Mouse (Mus musculus): ENCODE results near the gene Prorsd1.
"Not testable (repeated sequence)": the region's sequence is repeated elsewhere in the genome, so short reads cannot be mapped to it uniquely, and the experiment has no call there.

The Prorsd1 gene

GRCm38 (mm10) chr11:29514682-29515412, at the start of gene Prorsd1:
Prorsd1 (minus strand) TSS chr11:29515033.
- DNase-seq = peak; percentile 94

DNA sequence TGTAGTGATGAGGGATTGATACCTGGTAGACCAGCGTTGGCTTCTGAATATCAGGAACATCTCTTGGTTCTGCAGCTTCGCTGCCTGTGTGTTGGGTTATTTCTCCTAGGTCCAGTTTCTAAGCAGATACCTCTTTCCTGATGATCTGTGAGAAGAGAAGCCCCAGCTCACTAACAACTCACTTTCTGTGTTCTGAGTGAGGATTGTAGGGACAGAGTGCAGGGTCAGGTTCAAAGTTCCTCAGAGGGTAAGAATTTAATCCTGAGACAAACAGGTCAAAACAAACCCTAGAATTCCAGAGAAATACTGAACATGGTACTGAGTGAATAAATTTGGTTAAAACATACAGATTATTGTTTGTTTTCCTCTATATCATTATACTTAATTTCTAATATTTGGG, 48.6 kb upstream of the Prorsd1 start:
- no peak for DNase-seq

GRCm38 (mm10) chr11:29560990-29561389, 46.2 kb upstream of the Prorsd1 start:
- no peak for DNase-seq

DNA sequence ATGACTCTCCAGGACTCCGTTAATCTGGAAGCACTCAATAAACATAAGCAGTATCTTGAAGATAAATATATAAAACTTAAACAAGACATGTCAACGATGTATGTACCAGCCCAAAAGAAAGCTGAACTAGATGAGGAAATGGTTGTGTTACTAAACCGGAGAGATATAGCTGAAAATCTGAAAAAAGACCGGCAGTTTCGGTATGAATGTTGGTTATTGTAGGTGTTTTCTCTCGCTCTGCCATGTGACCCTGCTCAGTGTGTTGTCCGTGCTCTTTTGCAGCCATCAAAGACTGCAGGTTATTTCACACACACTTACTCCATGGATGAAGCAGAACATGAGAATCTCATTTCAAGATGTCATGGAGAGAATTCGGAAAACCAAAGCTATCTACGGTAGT, 45.6 kb upstream of the Prorsd1 start:
- no peak for DNase-seq

DNA sequence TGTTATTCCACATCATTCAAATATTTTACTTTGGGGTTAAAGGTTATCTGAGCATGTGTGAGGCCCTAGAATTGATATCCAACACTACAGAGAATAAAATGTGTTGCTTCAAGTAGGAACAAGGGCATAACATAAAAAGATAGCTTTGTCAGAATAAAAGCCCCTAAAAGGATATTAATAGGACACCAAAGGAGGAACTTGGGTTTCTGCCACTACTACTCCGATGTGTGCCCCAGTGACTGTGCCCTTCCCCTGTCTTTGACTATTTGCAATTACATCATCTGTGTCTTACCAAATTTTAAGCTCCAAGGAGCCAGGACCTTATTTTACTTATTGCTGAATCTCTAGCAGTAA, 34.6 kb upstream of the Prorsd1 start:
- DNase-seq = no peak

- peak in 1 of 2 experiments; percentile 6 for DNase-seq
These were observed 33.9 kb upstream of the Prorsd1 start for GRCm38 (mm10) chr11:29548504-29549424.

DNA sequence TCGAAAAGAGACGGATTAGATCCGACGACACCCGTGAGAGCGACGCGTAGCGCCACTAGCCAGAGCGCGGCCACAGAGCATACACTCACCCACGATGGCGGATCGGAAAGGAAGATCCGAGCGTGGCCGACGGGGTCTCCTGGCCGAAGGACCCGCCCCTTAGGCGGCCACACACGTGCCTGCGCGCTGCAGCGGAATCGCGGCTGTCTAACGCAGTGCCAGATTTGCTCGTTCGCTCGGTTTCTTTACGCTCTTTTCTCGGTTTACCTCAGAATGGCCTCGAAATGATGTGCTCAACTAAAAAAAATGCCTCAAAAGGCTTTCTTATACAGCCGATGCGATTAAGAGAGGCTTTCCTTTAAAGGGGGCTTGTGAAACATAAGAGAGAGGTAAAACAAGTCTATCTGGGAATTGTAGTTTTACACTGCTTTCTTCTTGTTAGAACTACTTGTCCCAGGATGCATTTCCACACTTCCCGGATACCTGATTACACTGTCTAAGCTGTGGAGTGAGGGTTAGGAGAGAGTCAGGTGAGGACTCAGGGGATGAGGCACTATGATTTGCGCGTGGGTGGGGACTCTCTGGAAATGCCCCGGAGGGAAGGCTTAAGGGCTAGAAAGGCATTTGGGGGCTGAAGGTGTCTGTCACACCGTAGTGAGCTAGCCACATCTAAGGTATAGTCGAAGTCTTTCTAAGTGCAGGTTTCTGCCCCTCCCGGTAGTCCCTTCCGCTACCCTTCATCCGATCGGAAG, 33.1 kb upstream of the Prorsd1 start, which contains the start of the genes Clhc1 and Rps27a:
Gene Clhc1, plus strand, starts transcription at position 199 of the 752 bp plus-strand sequence.
Gene Rps27a, minus strand, starts transcription at position 358 of the 752 bp plus-strand sequence.
- peak; percentile 94 to 96 for DNase-seq

DNA sequence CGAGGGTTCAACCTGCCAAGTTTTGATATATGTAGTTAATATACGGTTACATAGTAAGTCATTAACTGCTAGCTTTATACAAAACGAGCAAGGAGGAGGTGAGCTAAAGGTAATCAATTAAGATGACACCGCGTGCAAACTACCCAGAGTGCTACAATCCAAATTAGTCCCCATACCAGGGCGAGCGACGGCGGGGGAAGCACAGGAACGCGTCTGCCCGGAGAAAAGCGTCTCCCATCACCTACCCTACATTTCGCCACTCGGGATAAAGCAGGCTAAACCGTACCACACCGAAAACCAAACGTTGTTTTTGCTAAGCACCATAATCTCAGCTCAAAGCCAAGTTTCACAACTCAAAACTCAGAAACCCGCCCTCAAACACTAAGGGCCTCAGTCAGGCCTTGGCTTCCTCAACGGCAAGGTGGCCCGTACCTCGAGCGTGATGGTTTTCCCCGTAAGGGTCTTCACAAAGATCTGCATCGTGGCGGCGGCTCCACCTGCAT, 32.5 kb upstream of the Prorsd1 start:
- DNase-seq = no peak

GRCm38 (mm10) chr11:29546762-29547161, 31.9 kb upstream of the Prorsd1 start:
- DNase-seq = no peak

DNA sequence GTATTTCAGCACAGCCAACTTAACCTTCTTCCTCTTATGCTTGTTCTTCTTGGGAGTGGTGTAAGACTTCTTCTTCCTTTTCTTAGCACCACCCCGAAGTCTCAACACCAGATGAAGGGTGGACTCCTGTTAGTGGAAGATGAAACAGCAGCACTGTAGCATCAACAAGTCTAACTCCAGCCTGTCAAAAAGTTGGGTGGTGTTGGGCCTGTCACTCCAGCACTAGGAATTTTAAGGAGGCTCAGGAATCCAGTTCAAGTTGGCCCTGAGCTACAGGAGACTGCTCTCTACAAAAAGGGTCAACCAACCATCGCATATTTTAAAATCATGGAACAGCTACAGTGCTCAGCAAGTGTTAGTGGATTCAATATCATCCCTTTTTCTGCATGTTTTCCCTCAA, 31.5 kb upstream of the Prorsd1 start:
- not testable (repeated sequence) for DNase-seq

DNA sequence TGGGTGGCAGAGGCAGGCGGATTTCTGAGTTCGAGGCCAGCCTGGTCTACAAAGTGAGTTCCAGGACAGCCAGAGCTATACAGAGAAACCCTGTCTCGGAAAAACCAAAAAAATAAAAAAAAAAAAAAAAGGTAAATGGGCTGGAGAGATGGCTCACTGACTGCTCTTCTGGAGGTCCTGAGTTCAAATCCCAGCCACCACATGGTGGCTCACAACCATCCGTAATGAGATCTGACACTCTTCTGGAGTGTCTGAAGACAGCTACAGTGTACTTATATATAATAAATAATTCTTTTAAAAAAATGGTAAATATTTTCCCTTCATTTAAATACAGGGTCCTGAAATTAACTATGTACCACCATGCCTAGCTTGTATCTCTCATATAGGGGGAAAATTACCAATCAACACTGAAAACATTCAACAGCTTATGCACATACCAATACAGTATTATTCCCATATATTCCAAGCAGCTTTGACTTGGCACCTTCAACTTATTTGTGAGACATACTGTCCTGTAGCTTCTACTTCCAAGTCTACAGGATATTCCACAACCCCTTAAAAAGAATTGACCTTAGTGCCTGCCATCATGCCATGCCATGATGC, 30.4 kb upstream of the Prorsd1 start:
- not testable (repeated sequence) for DNase-seq

DNA sequence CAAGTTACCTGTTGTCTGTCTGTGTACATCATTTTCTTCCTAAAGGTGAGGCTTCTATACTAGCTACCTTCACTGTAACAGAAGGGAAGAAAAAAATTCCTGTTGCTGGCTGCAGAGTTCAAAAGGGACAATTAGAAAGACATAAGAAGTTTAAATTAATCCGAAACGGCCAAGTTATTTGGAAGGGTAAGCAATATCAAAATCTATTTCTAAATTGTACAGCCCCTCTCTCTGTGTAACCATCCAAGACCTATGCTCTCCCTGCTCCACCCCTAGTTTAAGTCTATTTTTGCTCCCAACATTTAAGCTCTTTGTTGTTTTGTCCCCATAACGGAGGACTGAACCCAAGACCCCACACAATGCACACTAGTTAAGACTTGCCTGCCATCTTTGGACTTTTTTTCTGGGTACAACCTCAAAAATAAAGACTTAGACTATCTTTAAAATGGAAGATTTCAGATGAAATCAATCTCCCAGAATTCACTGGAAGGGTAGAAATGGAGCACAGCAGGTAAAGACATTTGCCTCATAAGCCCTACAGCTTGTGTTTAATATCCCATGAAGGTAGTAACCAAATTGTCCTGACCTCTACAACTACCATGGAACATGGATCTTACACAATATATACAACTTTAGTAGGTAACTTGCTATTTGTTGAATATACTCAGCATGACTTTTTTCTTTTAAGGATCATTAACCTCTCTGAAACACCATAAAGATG, 29.6 kb upstream of the Prorsd1 start:
- no peak for DNase-seq

GRCm38 (mm10) chr11:29538201-29538600, 23.4 kb upstream of the Prorsd1 start:
- no peak for DNase-seq

- peak; percentile 85 to 86 for DNase-seq
These were observed 11.4 kb upstream of the Prorsd1 start, which contains the start of gene Mtif2 for GRCm38 (mm10) chr11:29525988-29526794. Mtif2 (plus strand) TSS chr11:29526408.

- peak in 1 of 2 experiments; percentile 9 for DNase-seq
These were observed 530 bp downstream of the Prorsd1 start for GRCm38 (mm10) chr11:29514325-29514681.

DNA sequence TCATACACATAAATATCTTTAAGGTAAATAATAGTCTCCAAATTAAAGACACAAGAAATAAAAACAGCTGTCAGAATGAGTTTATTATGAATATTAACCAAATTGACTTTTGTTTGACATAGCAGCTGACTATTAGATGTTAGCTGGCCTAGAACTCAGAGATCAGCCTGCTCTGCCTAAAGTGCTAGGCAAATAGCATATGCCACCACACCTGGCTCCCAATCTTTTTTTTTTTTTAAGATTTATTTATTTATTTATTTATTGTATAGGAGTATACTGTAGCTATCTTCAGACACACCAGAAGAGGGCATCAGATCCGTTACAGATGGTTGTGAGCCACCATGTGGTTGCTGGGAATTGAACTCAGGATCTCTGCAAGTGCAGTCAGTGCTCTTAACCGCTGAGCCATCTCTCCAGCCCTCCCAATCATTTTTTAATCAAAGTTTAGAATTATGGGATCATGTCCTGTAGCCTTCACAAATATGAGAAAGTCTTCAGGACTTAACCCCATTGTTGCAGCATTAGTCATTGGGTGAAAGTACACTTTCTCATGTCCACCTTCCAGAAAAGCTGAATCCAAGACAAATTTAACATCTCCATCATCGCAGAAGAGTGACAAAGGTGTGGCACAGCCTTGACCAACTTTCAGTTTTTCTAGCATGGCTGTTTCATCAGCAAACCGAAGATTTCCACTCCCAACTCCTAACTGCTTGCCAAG, 1.9 kb downstream of the Prorsd1 start:
- DNase-seq = no peak

GRCm38 (mm10) chr11:29509421-29509820, 5.4 kb downstream of the Prorsd1 start:
- DNase-seq = no peak

DNA sequence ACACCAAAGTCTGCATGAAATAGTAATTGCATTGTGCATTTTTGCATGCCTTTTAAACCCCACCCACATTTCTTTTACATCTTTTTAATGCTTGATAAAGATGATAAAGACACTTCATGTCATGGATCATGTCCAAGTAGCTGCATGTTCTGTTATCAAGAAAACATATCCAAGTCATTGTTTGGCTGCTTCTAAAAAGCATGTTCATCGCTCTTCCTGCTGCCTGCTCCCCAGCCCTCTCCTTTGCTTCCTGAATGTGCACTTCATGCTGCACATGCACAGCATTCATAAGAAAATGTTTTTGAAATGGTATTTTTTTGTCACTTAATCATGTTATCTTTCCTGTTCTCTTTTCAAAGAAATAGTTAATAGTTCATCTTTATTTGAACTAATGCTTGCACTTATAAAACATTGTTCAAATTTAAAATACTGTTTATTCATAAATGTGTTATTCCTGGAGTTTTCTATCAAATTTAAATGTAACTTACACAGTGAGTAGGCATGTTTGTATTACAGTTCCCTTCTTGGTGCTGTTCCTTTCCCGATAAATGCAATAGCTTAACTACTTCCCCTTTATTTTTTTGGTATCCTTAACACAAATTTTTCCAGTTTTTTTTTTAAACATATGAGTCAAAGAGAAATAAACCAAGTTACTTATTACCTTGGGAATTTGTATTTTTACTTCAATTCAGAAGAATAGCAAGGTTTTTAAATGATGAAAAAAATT, 9.8 kb downstream of the Prorsd1 start:
- DNase-seq = no peak
